Mouse (Mus musculus) bone marrow macrophage, adult 2 months (primary cell): ENCODE results near the gene Smg6. TPM values are rescaled to one million over a fixed set of nuclear protein-coding genes. Genes with fewer than 3 reads are reported as not detected.

Experiments
- H3K27ac ChIP-seq: 2 replicates; pipeline ENCODE4 v1.5.1; 2012; ENCODE audit warnings: low read depth, low read length; ENCODE audit not compliant: insufficient read depth
- H3K4me1 ChIP-seq: 2 replicates; pipeline ENCODE4 v1.6.1; 2012; ENCODE audit warnings: low read length; ENCODE audit not compliant: control insufficient read depth, insufficient read depth
- H3K4me3 ChIP-seq: 2 replicates; pipeline ENCODE4 v1.5.1; 2012; ENCODE audit warnings: mild to moderate bottlenecking, low read length, moderate library complexity; ENCODE audit not compliant: insufficient read depth
- CTCF ChIP-seq: IDR thresholded peaks from 2 replicates; pipeline ENCODE4 v1.5.1; 2012; ENCODE audit warnings: low read depth, mild to moderate bottlenecking, low read length, moderate library complexity
- POLR2A ChIP-seq: IDR thresholded peaks from 2 replicates; pipeline ENCODE4 v1.6.1; 2012; ENCODE audit warnings: mild to moderate bottlenecking, low read depth, low read length, borderline replicate concordance
- polyA plus RNA-seq: library from polyadenylated mRNA; stranded (reverse); fragments of >200 nt; gene quantifications from 2 replicates; pipeline ENCODE4 v1.2.4, GENCODE M21; 2012; ENCODE audit not compliant: missing spikeins, insufficient read depth, insufficient read length

The Smg6 gene
- polyA plus RNA-seq, 1 experiment: 14.7 TPM

- Histone ChIP-seq H3K27ac (no peak overlapping the region), H3K4me1 (peaks cover 3% of the 10 kb centered on the region; the same call in 1 of the 2 replicates), H3K4me3 (no peak overlapping the region)
- TF ChIP-seq CTCF: no peak
- no peak for TF ChIP-seq POLR2A
Observed at GRCm38 (mm10) chr11:75191841-75192240, 266.2 kb downstream of the Smg6 start.

- Histone ChIP-seq H3K4me3 (no peak overlapping the region), H3K4me1 (peaks cover 3% of the 10 kb centered on the region; the same call in 1 of the 2 replicates), H3K27ac (no peak overlapping the region)
- TF ChIP-seq CTCF (peak; percentile 70), POLR2A (no peak)
Observed at GRCm38 (mm10) chr11:75192336-75193214, 267.0 kb downstream of the Smg6 start.

GRCm38 (mm10) chr11:75193256-75194071, 267.8 kb downstream of the Smg6 start, which contains the start of gene Rtn4rl1:
Rtn4rl1 (plus strand) TSS chr11:75193783.
- no peak within 1 kb of the TSS for H3K27ac ChIP-seq
- peak within 1 kb of the TSS; percentile 47 for H3K4me3 ChIP-seq
- H3K4me1 ChIP-seq: peaks cover 7% of the 10 kb centered on the region
- TF ChIP-seq POLR2A (no peak), CTCF (no peak)

- Histone ChIP-seq H3K4me1 (peaks cover 9% of the 10 kb centered on the region), H3K27ac (no peak overlapping the region), H3K4me3 (peak overlapping the region; percentile 47)
- no peak for TF ChIP-seq CTCF
- no peak for TF ChIP-seq POLR2A
Observed at GRCm38 (mm10) chr11:75194121-75194849, 268.7 kb downstream of the Smg6 start.

GRCm38 (mm10) chr11:75194850-75195461, 269.3 kb downstream of the Smg6 start:
- H3K4me1 ChIP-seq: peaks cover 15% of the 10 kb centered on the region
- peak overlapping the region; percentile 34 for H3K4me3 ChIP-seq
- TF ChIP-seq POLR2A (no peak), CTCF (no peak)
- H3K27ac ChIP-seq: no peak overlapping the region

GRCm38 (mm10) chr11:75196131-75196530, 270.5 kb downstream of the Smg6 start:
- Histone ChIP-seq H3K4me3 (no peak overlapping the region), H3K4me1 (peaks cover 19% of the 10 kb centered on the region), H3K27ac (no peak overlapping the region)
- TF ChIP-seq POLR2A (no peak), CTCF (no peak)

- Histone ChIP-seq H3K4me3 (no peak overlapping the region), H3K27ac (no peak overlapping the region), H3K4me1 (peaks cover 19% of the 10 kb centered on the region)
- TF ChIP-seq CTCF: no peak
- TF ChIP-seq POLR2A: no peak
Observed at GRCm38 (mm10) chr11:75197956-75198355, 272.3 kb downstream of the Smg6 start.

- no peak overlapping the region for H3K4me3 ChIP-seq
- TF ChIP-seq POLR2A (no peak), CTCF (no peak)
- peaks cover 19% of the 10 kb centered on the region for H3K4me1 ChIP-seq
- no peak overlapping the region for H3K27ac ChIP-seq
Observed at GRCm38 (mm10) chr11:75198792-75199191, 273.2 kb downstream of the Smg6 start.

- no peak overlapping the region for H3K27ac ChIP-seq
- TF ChIP-seq POLR2A (no peak), CTCF (no peak)
- H3K4me1 ChIP-seq: peaks cover 18% of the 10 kb centered on the region
- H3K4me3 ChIP-seq: no peak overlapping the region
Observed at GRCm38 (mm10) chr11:75199951-75200350, 274.3 kb downstream of the Smg6 start.
